Comparison of ENCODE assay signal across 22 mouse cellular contexts in the genomic region with DNA sequence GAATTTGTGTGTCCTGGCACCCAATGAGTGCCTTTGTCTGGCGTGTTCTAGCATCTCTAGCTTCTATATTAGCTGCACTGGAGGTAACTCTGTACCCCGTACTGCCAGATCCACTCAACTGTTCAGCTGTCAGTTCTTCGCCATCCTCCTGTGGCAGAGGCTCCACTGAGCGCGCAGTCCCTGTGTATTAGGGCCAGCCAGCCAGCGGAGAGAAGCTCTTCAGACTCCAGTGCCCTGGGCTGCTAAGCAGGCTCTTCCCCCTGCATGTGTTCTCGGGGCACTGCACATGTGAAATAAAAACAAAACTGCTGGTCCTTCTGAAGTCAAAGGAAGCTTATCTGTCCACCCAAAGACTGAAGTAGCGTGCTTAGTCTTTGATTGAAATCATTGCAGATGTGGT. TPM values are rescaled to one million over a fixed set of nuclear protein-coding genes. Genes with fewer than 3 reads are reported as not detected.
DNase-seq lines count a peak whose midpoint lies in the region; ATAC-seq lines count a peak whose summit lies in the region.
"Had no signal": no experiment of that assay in that cellular context is flagged by ENCODE, and none has a peak within 500 bp of the region (broad histone marks: within the 10 kb centered on the region; RNA-seq: fewer than 3 reads in every experiment).

No protein-coding gene starts in this region.

- peaks cover 18% of the 10 kb centered on the region for H3K4me1 ChIP-seq in hindbrain, embryonic 14.5 days (replicated peaks; ENCODE audit: control insufficient read depth, insufficient read depth, low read length)
- H3K4me1 ChIP-seq in hindbrain, embryonic 10.5 days (replicated peaks), result peaks cover 12% of the 10 kb centered on the region
- H3K4me1 ChIP-seq in neural tube, embryonic 13.5 days (replicated peaks), result peaks cover 27% of the 10 kb centered on the region
- H3K4me1 ChIP-seq: heart, embryonic 12.5 days had no signal

- no peak overlapping the region; the same call in 1 of the 2 replicates for H3K9ac ChIP-seq in hindbrain, embryonic 14.5 days
- H3K9ac ChIP-seq in neural tube, embryonic 13.5 days, result 0 out of 2 replicates have a peak overlapping the region, but pooled peaks have one; percentile 2
- H3K9ac ChIP-seq: heart, embryonic 12.5 days; liver, embryonic 14.5 days; neural tube, embryonic 15.5 days had no signal

- peak; percentile 12 for DNase-seq in embryo, embryonic 11 days
- DNase-seq in embryo, embryonic 10.5 days (ENCODE audit: low spot score), result no peak
- no peak for DNase-seq in hindbrain, embryonic 14.5 days (ENCODE audit: low spot score)
- DNase-seq in hindbrain, embryonic 10.5 days (ENCODE audit: low spot score), result no peak
- no peak for DNase-seq in neural tube, embryonic 10.5 days (ENCODE audit: extremely low spot score, low spot score)
- DNase-seq in retina, postnatal 1 day, result peak; percentile 45
- no peak for DNase-seq in kidney, adult 18-20 months
- DNase-seq: adrenal gland, postnatal 10 days; cerebellum, postnatal 14 days; kidney, adult 8-10 months; kidney, postnatal 4 days; right cerebral cortex, postnatal 4 days; thymus, postnatal 14 days had no signal

- no peak overlapping the region for H3K4me3 ChIP-seq in hindbrain, embryonic 14.5 days (replicated peaks; ENCODE audit: low read length)
- H3K4me3 ChIP-seq in hindbrain, embryonic 10.5 days, result no peak overlapping the region
- no peak overlapping the region for H3K4me3 ChIP-seq in neural tube, embryonic 13.5 days
- H3K4me3 ChIP-seq: heart, embryonic 12.5 days; limb, embryonic 10.5 days; neural tube, embryonic 15.5 days had no signal

- no peaks in the 10 kb centered on the region for H3K9me3 ChIP-seq in hindbrain, embryonic 14.5 days (ENCODE audit: control insufficient read depth, low read length)
- no peaks in the 10 kb centered on the region for H3K9me3 ChIP-seq in hindbrain, embryonic 10.5 days
- no peaks in the 10 kb centered on the region for H3K9me3 ChIP-seq in neural tube, embryonic 13.5 days
- H3K9me3 ChIP-seq: heart, embryonic 12.5 days; limb, embryonic 10.5 days; neural tube, embryonic 15.5 days had no signal

- peaks cover 2% of the 10 kb centered on the region; the same call in 1 of the 2 replicates for H3K27me3 ChIP-seq in hindbrain, embryonic 14.5 days (ENCODE audit: control insufficient read depth, insufficient read depth, low read length)
- H3K27me3 ChIP-seq in hindbrain, embryonic 10.5 days (ENCODE audit: insufficient read depth, poor library complexity, severe bottlenecking), result peaks cover 29% of the 10 kb centered on the region
- H3K27me3 ChIP-seq in neural tube, embryonic 13.5 days, result peaks cover 14% of the 10 kb centered on the region

- ATAC-seq in hindbrain, embryonic 14.5 days (ENCODE audit: low FRiP score), result no peak
- 0 out of 2 replicates have a peak, but pooled peaks have one; percentile 38 for ATAC-seq in neural tube, embryonic 13.5 days (ENCODE audit: low read depth)
- ATAC-seq: activated CD4-positive, CD25-positive, alpha-beta regulatory T cell, adult 4 months; CD4-positive, CD25-positive, alpha-beta regulatory T cell, adult 4 months; lung, postnatal 0 days had no signal

- no peaks in the 10 kb centered on the region; the same call in 1 of the 2 replicates for H3K36me3 ChIP-seq in hindbrain, embryonic 14.5 days (replicated peaks; ENCODE audit: control insufficient read depth, insufficient read depth)
- H3K36me3 ChIP-seq in hindbrain, embryonic 10.5 days, result no peaks in the 10 kb centered on the region
- peaks cover 30% of the 10 kb centered on the region; the same call in 1 of the 2 replicates for H3K36me3 ChIP-seq in neural tube, embryonic 13.5 days

- H3K4me2 ChIP-seq in hindbrain, embryonic 14.5 days (replicated peaks), result peak overlapping the region; percentile 2; the same call in 1 of the 2 replicates
- 0 out of 2 replicates have a peak overlapping the region, but pooled peaks have one; percentile 9 for H3K4me2 ChIP-seq in neural tube, embryonic 13.5 days
- H3K4me2 ChIP-seq: heart, embryonic 12.5 days; neural tube, embryonic 15.5 days had no signal

- H3K27ac ChIP-seq in hindbrain, embryonic 14.5 days, result peak overlapping the region; percentile 47; the same call in 1 of the 2 replicates
- no peak overlapping the region for H3K27ac ChIP-seq in hindbrain, embryonic 10.5 days
- peak overlapping the region; percentile 57 for H3K27ac ChIP-seq in neural tube, embryonic 13.5 days (replicated peaks)
- H3K27ac ChIP-seq: limb, embryonic 10.5 days; liver, embryonic 14.5 days; stomach, postnatal 0 days had no signal

- WGBS in hindbrain, embryonic 14.5 days, result 47% methylated on average over 8 of the region's 8 CpGs
- 66% methylated on average over 8 of the region's 8 CpGs for WGBS in hindbrain, embryonic 10.5 days
- 63% methylated on average over 8 of the region's 8 CpGs for WGBS in neural tube, embryonic 13.5 days

RNA-seq across cellular contexts. Expression of gene Lmo2, which starts 19.4 kb away (rescaled TPM):
- polyA plus RNA-seq in hindbrain, embryonic 14.5 days (2014; fragmentation: Nextera tagmentation; extraction: Ambion mirVana), result 48.1 and 49.8 TPM in 2 replicates
- polyA plus RNA-seq in hindbrain, embryonic 10.5 days (2016; fragmentation: Nextera tagmentation; extraction: Ambion mirVana), result 15.8 and 21.2 TPM in 2 replicates
- 58.0 and 59.2 TPM in 2 replicates for polyA plus RNA-seq in neural tube, embryonic 13.5 days (2015; fragmentation: Nextera tagmentation; extraction: Ambion mirVana)

RNA-seq across cellular contexts. Expression of gene Fbxo3, which starts 50.3 kb away (rescaled TPM):
- polyA plus RNA-seq in hindbrain, embryonic 14.5 days (2014; fragmentation: Nextera tagmentation; extraction: Ambion mirVana), result 68.3 and 76.8 TPM in 2 replicates
- polyA plus RNA-seq in hindbrain, embryonic 10.5 days (2016; fragmentation: Nextera tagmentation; extraction: Ambion mirVana), result 40.6 and 42.8 TPM in 2 replicates
- polyA plus RNA-seq in neural tube, embryonic 13.5 days (2015; fragmentation: Nextera tagmentation; extraction: Ambion mirVana), result 61.0 and 67.1 TPM in 2 replicates

RNA-seq across cellular contexts. Expression of gene 4931422A03Rik, which starts 50.9 kb away (rescaled TPM):
- 2.5 and 2.9 TPM in 2 replicates for polyA plus RNA-seq in hindbrain, embryonic 14.5 days (2014; fragmentation: Nextera tagmentation; extraction: Ambion mirVana)
- polyA plus RNA-seq in hindbrain, embryonic 10.5 days (2016; fragmentation: Nextera tagmentation; extraction: Ambion mirVana), result 1.4 and 2.0 TPM in 2 replicates
- polyA plus RNA-seq in neural tube, embryonic 13.5 days (2015; fragmentation: Nextera tagmentation; extraction: Ambion mirVana), result 1.1 and 2.4 TPM in 2 replicates

Comparison
In these comparisons a context has a peak if more than half of its experiments do, and no peak if none do; other contexts are left out.
1. DNase-seq: peak in embryo, embryonic 11 days (single experiment) and retina, postnatal 1 day (single experiment); none in embryo, embryonic 10.5 days (single experiment), hindbrain, embryonic 14.5 days (single experiment), hindbrain, embryonic 10.5 days (single experiment), neural tube, embryonic 10.5 days (single experiment) and kidney, adult 18-20 months (single experiment).